Mouse (Mus musculus): ENCODE data around the gene Snx6. TPM values are rescaled to one million over a fixed set of nuclear protein-coding genes. Genes with fewer than 3 reads are reported as not detected.

Gene Snx6
- polyA plus RNA-seq, 1 experiment from 2014 or later: 161 TPM

DNA sequence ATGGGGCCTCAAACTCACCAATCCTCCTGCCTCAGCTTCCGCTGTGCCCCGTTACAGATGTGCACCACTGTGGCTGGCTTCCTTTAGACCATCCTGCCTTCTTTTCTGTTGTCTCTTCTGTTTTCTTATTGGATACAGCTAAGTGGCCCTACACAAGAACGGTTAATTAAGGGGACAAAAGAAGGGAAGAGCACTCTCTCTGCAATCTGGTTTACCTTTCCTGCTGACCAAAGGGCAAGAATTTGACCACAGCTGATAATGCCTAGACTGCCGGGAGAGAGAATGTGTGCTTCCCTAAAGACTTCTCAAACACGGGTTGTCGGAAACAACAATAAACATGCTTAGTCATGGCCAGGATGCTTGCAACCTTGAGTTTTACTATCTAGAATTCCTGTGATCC, 12.0 kb upstream of the Snx6 start:
- Histone ChIP-seq H3K4me3 (replicated peaks; ENCODE audit: low read length) (no peak overlapping the region), H3K4me2 (replicated peaks) (no peak overlapping the region), H3K36me3 (replicated peaks; ENCODE audit: control insufficient read depth, insufficient read depth) (no peaks in the 10 kb centered on the region), H3K9ac (no peak overlapping the region), H3K27ac (no peak overlapping the region), H3K4me1 (replicated peaks; ENCODE audit: control insufficient read depth, insufficient read depth, low read length) (no peaks in the 10 kb centered on the region), H3K9me3 (ENCODE audit: control insufficient read depth, low read length) (no peaks in the 10 kb centered on the region), H3K27me3 (ENCODE audit: control insufficient read depth, insufficient read depth, low read length) (no peaks in the 10 kb centered on the region)
- 75% methylated on average over 6 of the region's 6 CpGs for WGBS
- ATAC-seq (ENCODE audit: low FRiP score) (no peak), DNase-seq (ENCODE audit: low spot score) (no peak)

DNA sequence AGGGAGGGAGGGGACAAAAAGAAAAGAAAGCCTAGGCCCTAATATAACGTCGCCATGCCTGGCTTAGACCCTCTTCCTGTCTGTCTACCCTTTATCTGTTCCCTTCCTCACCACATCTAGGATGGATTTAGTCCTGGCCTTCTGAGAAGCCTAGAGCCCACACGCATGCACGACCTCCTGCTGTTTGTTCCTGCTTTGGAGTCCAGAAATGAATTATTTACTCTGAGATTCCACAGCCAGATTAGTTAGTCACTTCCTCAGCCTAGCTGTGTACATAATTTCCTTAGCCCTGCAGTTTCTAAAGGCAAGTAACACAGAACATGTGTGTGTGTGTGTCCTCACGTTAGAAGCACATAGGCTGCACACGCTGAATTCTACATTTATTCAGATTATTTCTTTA, 10.6 kb upstream of the Snx6 start:
- H3K4me3 ChIP-seq (replicated peaks; ENCODE audit: low read length): no peak overlapping the region
- DNase-seq (ENCODE audit: low spot score) (no peak), ATAC-seq (ENCODE audit: low FRiP score) (no peak)
- H3K4me1 ChIP-seq (replicated peaks; ENCODE audit: control insufficient read depth, insufficient read depth, low read length): no peaks in the 10 kb centered on the region
- 72% methylated on average over 6 of the region's 6 CpGs for WGBS
- no peaks in the 10 kb centered on the region for H3K27me3 ChIP-seq (ENCODE audit: control insufficient read depth, insufficient read depth, low read length)
- no peak overlapping the region for H3K27ac ChIP-seq
- no peaks in the 10 kb centered on the region for H3K9me3 ChIP-seq (ENCODE audit: control insufficient read depth, low read length)
- no peak overlapping the region for H3K4me2 ChIP-seq (replicated peaks)
- no peaks in the 10 kb centered on the region for H3K36me3 ChIP-seq (replicated peaks; ENCODE audit: control insufficient read depth, insufficient read depth)
- no peak overlapping the region for H3K9ac ChIP-seq

- ATAC-seq (ENCODE audit: low FRiP score) (no peak), DNase-seq (ENCODE audit: low spot score) (no peak)
- no peaks in the 10 kb centered on the region for H3K27me3 ChIP-seq (ENCODE audit: control insufficient read depth, insufficient read depth, low read length)
- no peaks in the 10 kb centered on the region for H3K4me1 ChIP-seq (replicated peaks; ENCODE audit: control insufficient read depth, insufficient read depth, low read length)
- H3K27ac ChIP-seq: no peak overlapping the region
- no peaks in the 10 kb centered on the region for H3K9me3 ChIP-seq (ENCODE audit: control insufficient read depth, low read length)
- no peak overlapping the region for H3K4me2 ChIP-seq (replicated peaks)
- 79% methylated on average over 6 of the region's 6 CpGs for WGBS
- H3K36me3 ChIP-seq (replicated peaks; ENCODE audit: control insufficient read depth, insufficient read depth): no peaks in the 10 kb centered on the region
- H3K4me3 ChIP-seq (replicated peaks; ENCODE audit: low read length): no peak overlapping the region
- no peak overlapping the region for H3K9ac ChIP-seq
Measured at GRCm38 (mm10) chr12:54805254-54806002, 9.9 kb upstream of the Snx6 start.

- H3K4me3 ChIP-seq (replicated peaks; ENCODE audit: low read length): no peak overlapping the region
- H3K36me3 ChIP-seq (replicated peaks; ENCODE audit: control insufficient read depth, insufficient read depth): no peaks in the 10 kb centered on the region
- no peaks in the 10 kb centered on the region for H3K27me3 ChIP-seq (ENCODE audit: control insufficient read depth, insufficient read depth, low read length)
- H3K27ac ChIP-seq: no peak overlapping the region
- no peaks in the 10 kb centered on the region for H3K4me1 ChIP-seq (replicated peaks; ENCODE audit: control insufficient read depth, insufficient read depth, low read length)
- 93% methylated on average over 3 of the region's 3 CpGs for WGBS
- H3K9ac ChIP-seq: no peak overlapping the region
- H3K9me3 ChIP-seq (ENCODE audit: control insufficient read depth, low read length): no peaks in the 10 kb centered on the region
- H3K4me2 ChIP-seq (replicated peaks): no peak overlapping the region
- no peak for ATAC-seq (ENCODE audit: low FRiP score)
- DNase-seq (ENCODE audit: low spot score): no peak
Measured at GRCm38 (mm10) chr12:54803531-54803930, 8.0 kb upstream of the Snx6 start.

DNA sequence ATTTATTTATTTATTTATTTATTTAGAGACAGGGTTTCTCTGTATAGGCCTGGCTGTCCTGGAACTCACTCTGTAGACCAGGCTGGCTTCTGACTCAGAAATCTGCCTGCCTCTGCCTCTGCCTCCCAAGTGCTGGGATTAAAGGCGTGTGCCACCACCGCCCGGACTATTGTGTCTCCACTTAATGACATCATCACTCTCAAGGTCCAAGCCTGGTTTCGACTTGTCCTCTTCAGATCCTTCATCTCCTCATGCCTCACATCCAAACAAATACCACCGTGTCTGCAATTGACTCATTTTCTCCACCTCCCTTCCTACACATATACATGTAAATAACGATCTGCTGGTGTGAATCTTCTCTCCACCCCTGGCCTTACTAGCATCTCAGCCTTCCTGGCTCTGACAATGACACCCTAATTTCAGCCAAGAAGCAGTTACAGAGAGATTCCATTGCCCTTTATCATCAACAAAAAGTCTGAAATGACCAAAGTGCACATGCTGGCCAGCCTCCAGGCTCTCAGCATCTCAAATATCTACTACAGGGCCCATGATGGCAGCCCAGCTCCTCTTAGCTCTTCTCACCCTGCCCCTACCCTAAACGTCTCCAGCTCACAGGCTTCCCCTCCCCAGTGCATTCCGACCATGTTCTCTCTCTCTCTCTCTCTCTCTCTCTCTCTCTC, 1.2 kb upstream of the Snx6 start:
- Histone ChIP-seq H3K4me2 (replicated peaks) (no peak overlapping the region), H3K27me3 (ENCODE audit: control insufficient read depth, insufficient read depth, low read length) (no peaks in the 10 kb centered on the region), H3K9ac (no peak overlapping the region), H3K27ac (no peak overlapping the region), H3K36me3 (replicated peaks; ENCODE audit: control insufficient read depth, insufficient read depth) (peaks cover 6% of the 10 kb centered on the region; the same call in 1 of the 2 replicates), H3K4me1 (replicated peaks; ENCODE audit: control insufficient read depth, insufficient read depth, low read length) (peaks cover 14% of the 10 kb centered on the region), H3K4me3 (replicated peaks; ENCODE audit: low read length) (no peak overlapping the region), H3K9me3 (ENCODE audit: control insufficient read depth, low read length) (no peaks in the 10 kb centered on the region)
- WGBS: 93% methylated on average over 8 of the region's 8 CpGs
- ATAC-seq (ENCODE audit: low FRiP score) (no peak), DNase-seq (ENCODE audit: low spot score) (no peak)

GRCm38 (mm10) chr12:54794392-54794791, 1.1 kb downstream of the Snx6 start:
- Histone ChIP-seq H3K9me3 (ENCODE audit: control insufficient read depth, low read length) (no peaks in the 10 kb centered on the region), H3K4me1 (replicated peaks; ENCODE audit: control insufficient read depth, insufficient read depth, low read length) (peaks cover 19% of the 10 kb centered on the region), H3K4me2 (replicated peaks) (peak overlapping the region; percentile 53), H3K27ac (no peak overlapping the region), H3K9ac (peak overlapping the region; percentile 86), H3K36me3 (replicated peaks; ENCODE audit: control insufficient read depth, insufficient read depth) (peaks cover 13% of the 10 kb centered on the region; the same call in 1 of the 2 replicates), H3K27me3 (ENCODE audit: control insufficient read depth, insufficient read depth, low read length) (no peaks in the 10 kb centered on the region), H3K4me3 (replicated peaks; ENCODE audit: low read length) (peak overlapping the region; percentile 61)
- no peak for DNase-seq (ENCODE audit: low spot score)
- 35% methylated on average over 3 of the region's 3 CpGs for WGBS
- ATAC-seq (ENCODE audit: low FRiP score): no peak

DNA sequence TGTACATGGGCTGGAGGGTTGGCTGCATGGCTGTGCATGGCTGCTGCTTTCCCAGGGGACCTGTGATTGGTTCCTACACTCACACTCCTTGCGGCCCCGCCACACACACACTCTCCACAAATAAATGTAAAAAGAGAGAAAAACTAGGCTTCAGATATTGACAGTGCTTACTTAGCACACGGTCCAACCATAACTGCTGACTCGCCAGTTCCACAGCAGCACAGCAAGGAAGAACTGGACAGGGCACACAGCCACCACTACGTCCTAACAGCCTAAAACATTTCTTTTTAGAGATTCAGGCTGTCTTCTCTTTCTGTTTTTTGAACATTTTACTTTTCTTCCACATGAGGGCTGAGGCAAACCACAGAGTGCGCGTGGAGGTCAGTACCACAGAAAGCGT, 4.0 kb downstream of the Snx6 start:
- H3K27me3 ChIP-seq (ENCODE audit: control insufficient read depth, insufficient read depth, low read length): no peaks in the 10 kb centered on the region
- no peak for DNase-seq (ENCODE audit: low spot score)
- H3K4me3 ChIP-seq (replicated peaks; ENCODE audit: low read length): no peak overlapping the region
- no peak overlapping the region for H3K27ac ChIP-seq
- WGBS: 91% methylated on average over 8 of the region's 8 CpGs
- ATAC-seq (ENCODE audit: low FRiP score): no peak
- no peak overlapping the region for H3K4me2 ChIP-seq (replicated peaks)
- peaks cover 25% of the 10 kb centered on the region; the same call in 1 of the 2 replicates for H3K36me3 ChIP-seq (replicated peaks; ENCODE audit: control insufficient read depth, insufficient read depth)
- H3K9ac ChIP-seq: no peak overlapping the region
- no peaks in the 10 kb centered on the region for H3K9me3 ChIP-seq (ENCODE audit: control insufficient read depth, low read length)
- peaks cover 19% of the 10 kb centered on the region for H3K4me1 ChIP-seq (replicated peaks; ENCODE audit: control insufficient read depth, insufficient read depth, low read length)

GRCm38 (mm10) chr12:54789346-54790143, 6.0 kb downstream of the Snx6 start:
- Histone ChIP-seq H3K4me1 (replicated peaks; ENCODE audit: control insufficient read depth, insufficient read depth, low read length) (peaks cover 18% of the 10 kb centered on the region), H3K4me2 (replicated peaks) (no peak overlapping the region), H3K9me3 (ENCODE audit: control insufficient read depth, low read length) (no peaks in the 10 kb centered on the region), H3K9ac (no peak overlapping the region), H3K27ac (no peak overlapping the region), H3K27me3 (ENCODE audit: control insufficient read depth, insufficient read depth, low read length) (no peaks in the 10 kb centered on the region), H3K4me3 (replicated peaks; ENCODE audit: low read length) (no peak overlapping the region), H3K36me3 (replicated peaks; ENCODE audit: control insufficient read depth, insufficient read depth) (peaks cover 35% of the 10 kb centered on the region; the same call in 1 of the 2 replicates)
- DNase-seq (ENCODE audit: low spot score): no peak
- WGBS: 25% methylated on average over 11 of the region's 11 CpGs
- ATAC-seq (ENCODE audit: low FRiP score): no peak

DNA sequence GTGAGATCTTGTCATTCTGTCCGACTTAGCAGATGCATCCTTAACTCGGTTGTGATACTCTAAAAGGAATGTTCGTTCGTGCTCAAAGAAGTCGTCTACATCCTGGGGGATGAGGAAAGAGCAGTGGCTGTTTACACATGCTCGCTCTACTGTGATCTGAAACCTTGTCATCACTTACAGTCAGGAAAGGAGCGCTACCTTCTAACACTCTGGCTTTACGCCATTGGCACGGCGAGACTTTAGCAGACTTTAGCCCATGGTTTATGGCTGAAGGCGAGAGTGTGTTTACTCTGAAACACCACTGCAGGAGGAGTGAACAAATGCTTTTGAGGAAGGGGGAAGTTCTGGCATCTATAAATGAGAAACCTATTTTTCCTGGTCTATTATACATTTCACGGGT, 31.9 kb downstream of the Snx6 start:
- H3K4me3 ChIP-seq (replicated peaks; ENCODE audit: low read length): no peak overlapping the region
- DNase-seq (ENCODE audit: low spot score): no peak
- H3K4me1 ChIP-seq (replicated peaks; ENCODE audit: control insufficient read depth, insufficient read depth, low read length): no peaks in the 10 kb centered on the region
- no peak overlapping the region for H3K27ac ChIP-seq
- 92% methylated on average over 12 of the region's 12 CpGs for WGBS
- no peak overlapping the region for H3K4me2 ChIP-seq (replicated peaks)
- no peak overlapping the region for H3K9ac ChIP-seq
- no peaks in the 10 kb centered on the region for H3K27me3 ChIP-seq (ENCODE audit: control insufficient read depth, insufficient read depth, low read length)
- peaks cover 92% of the 10 kb centered on the region for H3K36me3 ChIP-seq (replicated peaks; ENCODE audit: control insufficient read depth, insufficient read depth)
- ATAC-seq (ENCODE audit: low FRiP score): no peak
- H3K9me3 ChIP-seq (ENCODE audit: control insufficient read depth, low read length): no peaks in the 10 kb centered on the region
